Mouse (Mus musculus): Measurements from ENCODE around the gene Il1f5. TPM values are rescaled to one million over a fixed set of nuclear protein-coding genes. Genes with fewer than 3 reads are reported as not detected.

The Il1f5 gene
- not detected for total RNA-seq (2023)

DNA sequence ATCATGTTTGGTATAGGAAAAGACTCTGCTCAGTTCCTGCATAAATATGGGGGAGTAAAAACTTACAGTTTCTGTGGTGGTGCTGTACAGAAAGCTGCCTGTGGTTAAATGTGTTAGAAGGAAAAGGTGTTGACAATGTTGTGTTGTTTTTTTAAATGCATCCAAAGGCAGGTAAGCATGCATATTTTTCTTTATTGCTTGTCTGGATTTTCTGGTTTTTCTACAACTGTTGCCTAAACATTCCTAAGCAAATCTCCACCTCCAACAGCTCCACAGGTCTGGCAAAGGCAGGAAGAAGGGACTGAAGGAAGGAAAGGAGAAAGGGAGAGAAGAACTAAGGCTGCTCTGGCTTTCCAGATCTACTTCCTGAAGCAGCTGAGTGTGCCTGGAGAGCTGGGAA lies at the start of gene Il1f5:
Gene Il1f5, plus strand, starts transcription at position 301 of the 400 bp plus-strand sequence.

DNA sequence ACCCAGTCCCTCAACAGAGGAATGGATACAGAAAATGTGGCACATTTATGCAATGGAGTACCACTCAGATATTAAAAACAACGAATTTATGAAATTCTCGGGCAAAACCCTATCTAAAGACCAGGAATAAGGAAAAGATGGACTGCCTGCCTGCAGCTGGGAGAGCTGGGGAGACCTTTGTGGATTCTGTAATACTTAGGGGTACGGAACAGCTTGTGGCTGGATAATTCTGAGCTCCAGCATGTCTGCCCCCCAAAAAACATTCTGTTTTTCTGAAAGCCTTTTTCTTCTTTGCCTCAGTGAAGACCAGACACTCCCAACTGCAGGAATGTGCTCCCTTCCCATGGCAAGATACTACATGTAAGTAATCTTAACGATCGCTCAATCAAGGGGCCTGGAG lies 14.1 kb downstream of the Il1f5 start, which contains the start of gene Il1f10:
Gene Il1f10, plus strand, starts transcription at position 301 of the 400 bp plus-strand sequence.

Other genes starting within 250 kb of the Il1f5 start
- 10 to 100 TPM; 10.4 to 13.2 TPM for gene Hnmt, start 227.6 kb upstream of the Il1f5 start, total RNA-seq (2023)
- gene Tbpl2, start 180.4 kb upstream of the Il1f5 start, total RNA-seq (2023), result not detected
- gene Il1f8, start 123.8 kb upstream of the Il1f5 start, total RNA-seq (2023), result not detected
- 100 to 1,000 TPM; 203 to 221 TPM for gene Il1f9, start 90.5 kb upstream of the Il1f5 start, total RNA-seq (2023)
- gene Il1f6, start 61.5 kb upstream of the Il1f5 start, total RNA-seq (2023), result not detected
- not detected for gene Il1f10, start 14.2 kb downstream of the Il1f5 start, total RNA-seq (2023)
- gene Il1rn, start 59.9 kb downstream of the Il1f5 start, total RNA-seq (2023), result 10 to 100 TPM; 92.4 to 94.5 TPM
- 100 to 1,000 TPM; 121 to 123 TPM for gene Psd4, start 90.6 kb downstream of the Il1f5 start, total RNA-seq (2023)
- 1 to 10 TPM; 2.4 to 4.8 TPM for gene Pax8, start 198.6 kb downstream of the Il1f5 start, total RNA-seq (2023)

Measured in neutrophil, adult 83 days (primary cell).